Mouse (Mus musculus): Measurements from ENCODE around the gene Csnk2a1. TPM values are rescaled to one million over a fixed set of nuclear protein-coding genes. Genes with fewer than 3 reads are reported as not detected.

Gene Csnk2a1
- 94.5 and 102 TPM in 2 replicates for polyA plus RNA-seq (2016; fragmentation: Nextera tagmentation; extraction: Ambion mirVana)

DNA sequence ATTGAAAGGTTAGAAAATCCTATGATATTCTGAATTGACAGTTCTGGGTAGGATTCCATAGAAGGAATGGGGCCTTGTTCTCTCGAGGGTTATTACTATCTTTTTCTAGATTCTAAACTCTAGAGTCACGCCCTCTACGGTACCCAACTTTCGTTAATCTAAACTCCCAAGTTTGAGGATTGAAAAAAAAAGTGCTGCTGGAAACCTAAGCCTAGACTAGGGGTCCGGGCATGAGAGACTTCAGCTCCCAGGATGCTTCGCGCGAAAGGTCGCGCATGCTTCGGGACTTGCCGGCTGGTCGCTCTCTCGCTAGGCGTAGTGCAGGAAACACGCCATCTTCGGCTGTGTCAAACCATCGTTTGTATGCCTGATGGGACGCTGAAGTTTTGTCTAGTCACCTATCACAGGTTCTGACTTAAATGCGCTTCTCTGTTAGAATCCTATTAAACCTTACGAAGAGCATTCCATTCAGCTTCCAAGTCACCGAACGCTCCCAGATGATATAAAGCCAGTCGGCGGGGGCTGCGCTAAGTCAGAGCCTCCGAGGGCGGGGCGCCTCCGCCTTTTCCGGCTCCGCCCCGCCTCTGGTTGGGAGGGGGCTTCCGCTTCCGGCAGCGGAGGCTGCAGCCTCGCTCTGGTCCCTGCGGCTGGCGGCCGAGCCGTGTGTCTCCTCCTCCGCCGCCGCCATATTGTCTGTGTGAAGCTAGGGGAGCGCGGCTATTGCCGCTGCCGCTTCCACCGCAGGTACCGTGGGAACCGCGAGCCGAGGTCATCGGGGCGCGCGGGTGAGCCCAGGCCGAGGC, at the start of gene Csnk2a1:
Csnk2a1 (plus strand) TSS at position 592 of the 803 bp plus-strand sequence.
- H3K4me3 ChIP-seq (replicated peaks), result peak within 1 kb of the TSS; percentile 94
- H3K27ac ChIP-seq, result peak within 1 kb of the TSS; percentile 99
- WGBS, result under 1% methylated on average over 58 of the region's 58 CpGs
- no peaks in the 10 kb centered on the region for H3K9me3 ChIP-seq
- peak within 1 kb of the TSS; percentile 77 for H3K4me2 ChIP-seq
- H3K4me1 ChIP-seq (replicated peaks), result peaks cover 20% of the 10 kb centered on the region
- H3K36me3 ChIP-seq, result peaks cover 7% of the 10 kb centered on the region; the same call in 1 of the 2 replicates
- H3K27me3 ChIP-seq, result no peaks in the 10 kb centered on the region
- H3K9ac ChIP-seq (replicated peaks), result peak within 1 kb of the TSS; percentile 95
- ATAC-seq (ENCODE audit: insufficient number of reproducible peaks, insufficient read depth, low FRiP score, low TSS enrichment, low read depth), result peak; percentile 96

DNA sequence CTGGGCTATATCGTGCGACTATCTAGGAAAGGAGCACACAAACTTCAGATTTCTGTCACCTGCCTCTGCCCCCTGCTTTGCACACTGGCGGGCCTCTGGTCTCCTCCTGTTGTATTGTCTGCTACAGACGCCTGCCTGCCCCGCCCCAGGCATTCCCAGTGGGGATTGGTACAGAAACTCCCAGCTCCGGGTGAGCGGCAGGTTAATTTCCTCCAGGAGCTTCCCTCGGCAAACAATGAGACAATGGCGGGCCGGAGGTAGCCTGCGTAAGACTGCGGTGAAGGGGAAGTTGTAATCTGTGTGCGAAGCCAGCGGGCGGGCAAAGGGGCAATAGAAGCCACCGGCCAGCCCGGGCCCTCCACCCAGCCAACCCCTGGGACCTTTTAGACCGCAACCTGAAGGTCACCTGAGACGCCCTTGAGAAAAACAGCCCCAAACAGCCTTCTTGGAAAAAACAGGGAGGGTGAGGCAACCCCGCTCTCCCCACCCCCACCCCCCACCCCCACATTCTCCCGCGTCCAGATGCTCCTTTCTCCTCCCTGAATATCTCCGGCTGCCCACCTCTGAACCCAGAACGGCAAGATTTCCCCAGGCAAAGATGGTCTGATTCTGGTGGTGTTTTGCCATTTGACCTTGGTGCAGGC, 49.4 kb upstream of the Csnk2a1 start:
- Histone ChIP-seq H3K4me1 (replicated peaks) (0 out of 2 replicates have a peak, but pooled peaks cover 3% of the 10 kb centered on the region), H3K4me2 (peak overlapping the region; percentile 35), H3K9ac (replicated peaks) (no peak overlapping the region), H3K27ac (no peak overlapping the region), H3K4me3 (replicated peaks) (no peak overlapping the region), H3K36me3 (no peaks in the 10 kb centered on the region), H3K9me3 (no peaks in the 10 kb centered on the region), H3K27me3 (peaks cover 4% of the 10 kb centered on the region; the same call in 1 of the 2 replicates)
- ATAC-seq (ENCODE audit: insufficient number of reproducible peaks, insufficient read depth, low FRiP score, low TSS enrichment, low read depth), result no peak
- 18% methylated on average over 24 of the region's 24 CpGs for WGBS

DNA sequence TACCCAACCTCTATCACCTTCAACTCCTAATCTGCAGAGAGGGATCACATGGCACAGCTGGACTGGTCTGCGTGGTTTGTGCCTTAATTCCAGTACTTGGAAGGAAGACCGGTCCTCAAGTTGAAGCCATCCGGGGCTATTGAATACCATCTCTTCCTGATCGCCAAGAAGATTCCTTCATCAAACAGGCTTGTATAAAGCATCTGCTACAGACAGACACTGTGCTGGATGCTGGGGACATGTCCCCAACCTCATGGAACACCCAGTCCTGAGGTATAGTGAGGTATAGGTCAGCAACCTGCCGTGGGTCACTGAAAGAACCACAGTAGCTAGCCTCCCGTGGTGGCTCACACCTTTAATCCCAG, 48.9 kb upstream of the Csnk2a1 start:
- Histone ChIP-seq H3K4me1 (replicated peaks) (0 out of 2 replicates have a peak, but pooled peaks cover 3% of the 10 kb centered on the region), H3K9me3 (no peaks in the 10 kb centered on the region), H3K27ac (no peak overlapping the region), H3K9ac (replicated peaks) (no peak overlapping the region), H3K4me2 (peak overlapping the region; percentile 35; the same call in 1 of the 2 replicates), H3K4me3 (replicated peaks) (no peak overlapping the region), H3K27me3 (peaks cover 4% of the 10 kb centered on the region; the same call in 1 of the 2 replicates), H3K36me3 (no peaks in the 10 kb centered on the region)
- ATAC-seq (ENCODE audit: insufficient number of reproducible peaks, insufficient read depth, low FRiP score, low TSS enrichment, low read depth), result no peak
- WGBS, result 79% methylated on average over 6 of the region's 6 CpGs

GRCm38 (mm10) chr2:152178345-152178744, 48.3 kb upstream of the Csnk2a1 start:
- ATAC-seq (ENCODE audit: insufficient number of reproducible peaks, insufficient read depth, low FRiP score, low TSS enrichment, low read depth), result no peak
- Histone ChIP-seq H3K4me3 (replicated peaks) (no peak overlapping the region), H3K4me2 (no peak overlapping the region), H3K27me3 (peaks cover 4% of the 10 kb centered on the region; the same call in 1 of the 2 replicates), H3K36me3 (no peaks in the 10 kb centered on the region), H3K27ac (no peak overlapping the region), H3K9me3 (no peaks in the 10 kb centered on the region), H3K4me1 (replicated peaks) (0 out of 2 replicates have a peak, but pooled peaks cover 3% of the 10 kb centered on the region), H3K9ac (replicated peaks) (no peak overlapping the region)
- WGBS, result 77% methylated on average over 3 of the region's 3 CpGs

- H3K4me3 ChIP-seq (replicated peaks), result no peak overlapping the region
- H3K4me1 ChIP-seq (replicated peaks), result 0 out of 2 replicates have a peak, but pooled peaks cover 3% of the 10 kb centered on the region
- no peak overlapping the region for H3K9ac ChIP-seq (replicated peaks)
- H3K9me3 ChIP-seq, result no peaks in the 10 kb centered on the region
- H3K4me2 ChIP-seq, result no peak overlapping the region
- peaks cover 4% of the 10 kb centered on the region; the same call in 1 of the 2 replicates for H3K27me3 ChIP-seq
- 88% methylated on average over 2 of the region's 2 CpGs for WGBS
- no peak overlapping the region for H3K27ac ChIP-seq
- no peak for ATAC-seq (ENCODE audit: insufficient number of reproducible peaks, insufficient read depth, low FRiP score, low TSS enrichment, low read depth)
- no peaks in the 10 kb centered on the region for H3K36me3 ChIP-seq
Measured at GRCm38 (mm10) chr2:152179301-152179700, 47.3 kb upstream of the Csnk2a1 start.

DNA sequence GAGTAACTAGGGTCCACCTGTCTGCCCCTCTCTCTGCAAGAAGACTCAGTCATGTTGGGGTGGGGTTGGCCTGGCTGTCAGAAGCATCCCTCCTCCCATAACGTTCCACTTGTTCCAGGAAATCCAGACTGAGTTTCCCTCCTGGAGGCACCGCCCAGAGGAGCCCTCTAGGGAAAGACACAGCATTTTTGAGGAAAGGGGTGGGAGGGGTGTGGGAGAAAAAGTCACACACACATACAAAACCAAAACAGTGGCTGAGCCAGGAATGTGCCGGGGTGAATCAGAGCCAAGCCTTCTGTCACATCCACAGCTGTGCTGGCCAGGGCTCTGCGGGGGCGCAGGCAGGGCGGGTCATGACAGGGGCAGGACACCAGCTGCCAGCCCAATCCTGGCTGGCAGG, 46.3 kb upstream of the Csnk2a1 start:
- H3K36me3 ChIP-seq, result no peaks in the 10 kb centered on the region
- H3K4me2 ChIP-seq, result no peak overlapping the region
- ATAC-seq (ENCODE audit: insufficient number of reproducible peaks, insufficient read depth, low FRiP score, low TSS enrichment, low read depth), result no peak
- H3K27ac ChIP-seq, result no peak overlapping the region
- 60% methylated on average over 6 of the region's 6 CpGs for WGBS
- H3K4me1 ChIP-seq (replicated peaks), result 0 out of 2 replicates have a peak, but pooled peaks cover 3% of the 10 kb centered on the region
- H3K9ac ChIP-seq (replicated peaks), result no peak overlapping the region
- no peaks in the 10 kb centered on the region for H3K9me3 ChIP-seq
- H3K4me3 ChIP-seq (replicated peaks), result no peak overlapping the region
- H3K27me3 ChIP-seq, result peaks cover 4% of the 10 kb centered on the region; the same call in 1 of the 2 replicates

GRCm38 (mm10) chr2:152187132-152187531, 39.5 kb upstream of the Csnk2a1 start:
- Histone ChIP-seq H3K4me3 (replicated peaks) (no peak overlapping the region), H3K9me3 (no peaks in the 10 kb centered on the region), H3K4me2 (no peak overlapping the region), H3K27ac (no peak overlapping the region), H3K36me3 (no peaks in the 10 kb centered on the region), H3K27me3 (no peaks in the 10 kb centered on the region), H3K4me1 (replicated peaks) (no peaks in the 10 kb centered on the region), H3K9ac (replicated peaks) (no peak overlapping the region)
- 85% methylated on average over 5 of the region's 5 CpGs for WGBS
- no peak for ATAC-seq (ENCODE audit: insufficient number of reproducible peaks, insufficient read depth, low FRiP score, low TSS enrichment, low read depth)

GRCm38 (mm10) chr2:152189213-152189612, 37.4 kb upstream of the Csnk2a1 start:
- WGBS, result 65% methylated on average over 7 of the region's 7 CpGs
- Histone ChIP-seq H3K4me1 (replicated peaks) (no peaks in the 10 kb centered on the region), H3K27ac (no peak overlapping the region), H3K4me2 (no peak overlapping the region), H3K36me3 (no peaks in the 10 kb centered on the region), H3K9ac (replicated peaks) (no peak overlapping the region), H3K9me3 (no peaks in the 10 kb centered on the region), H3K4me3 (replicated peaks) (no peak overlapping the region), H3K27me3 (no peaks in the 10 kb centered on the region)
- ATAC-seq (ENCODE audit: insufficient number of reproducible peaks, insufficient read depth, low FRiP score, low TSS enrichment, low read depth), result no peak

- 73% methylated on average over 9 of the region's 9 CpGs for WGBS
- Histone ChIP-seq H3K27ac (no peak overlapping the region), H3K4me1 (replicated peaks) (no peaks in the 10 kb centered on the region), H3K4me2 (no peak overlapping the region), H3K36me3 (no peaks in the 10 kb centered on the region), H3K9me3 (no peaks in the 10 kb centered on the region), H3K27me3 (no peaks in the 10 kb centered on the region), H3K4me3 (replicated peaks) (no peak overlapping the region), H3K9ac (replicated peaks) (no peak overlapping the region)
- no peak for ATAC-seq (ENCODE audit: insufficient number of reproducible peaks, insufficient read depth, low FRiP score, low TSS enrichment, low read depth)
Measured at GRCm38 (mm10) chr2:152189640-152190039, 37.0 kb upstream of the Csnk2a1 start.

- 62% methylated on average over 7 of the region's 7 CpGs for WGBS
- Histone ChIP-seq H3K4me3 (replicated peaks) (no peak overlapping the region), H3K4me1 (replicated peaks) (no peaks in the 10 kb centered on the region), H3K27ac (no peak overlapping the region), H3K36me3 (no peaks in the 10 kb centered on the region), H3K27me3 (0 out of 2 replicates have a peak, but pooled peaks cover 3% of the 10 kb centered on the region), H3K9me3 (no peaks in the 10 kb centered on the region), H3K9ac (replicated peaks) (no peak overlapping the region), H3K4me2 (no peak overlapping the region)
- no peak for ATAC-seq (ENCODE audit: insufficient number of reproducible peaks, insufficient read depth, low FRiP score, low TSS enrichment, low read depth)
Measured at GRCm38 (mm10) chr2:152190161-152190560, 36.5 kb upstream of the Csnk2a1 start.

GRCm38 (mm10) chr2:152192591-152193345, 33.9 kb upstream of the Csnk2a1 start:
- Histone ChIP-seq H3K9me3 (no peaks in the 10 kb centered on the region), H3K9ac (replicated peaks) (no peak overlapping the region), H3K36me3 (no peaks in the 10 kb centered on the region), H3K27ac (no peak overlapping the region), H3K4me1 (replicated peaks) (0 out of 2 replicates have a peak, but pooled peaks cover 4% of the 10 kb centered on the region), H3K27me3 (0 out of 2 replicates have a peak, but pooled peaks cover 6% of the 10 kb centered on the region), H3K4me2 (no peak overlapping the region), H3K4me3 (replicated peaks) (no peak overlapping the region)
- no peak for ATAC-seq (ENCODE audit: insufficient number of reproducible peaks, insufficient read depth, low FRiP score, low TSS enrichment, low read depth)
- 72% methylated on average over 13 of the region's 13 CpGs for WGBS
